Mouse (Mus musculus): ENCODE results near the gene Glb1l3.
A peak's percentile ranks its signal among the peaks of the same experiment; 100 is the strongest.
"Not testable (repeated sequence)": the region's sequence is repeated elsewhere in the genome, so short reads cannot be mapped to it uniquely, and the experiment has no call there.

Gene Glb1l3

DNA sequence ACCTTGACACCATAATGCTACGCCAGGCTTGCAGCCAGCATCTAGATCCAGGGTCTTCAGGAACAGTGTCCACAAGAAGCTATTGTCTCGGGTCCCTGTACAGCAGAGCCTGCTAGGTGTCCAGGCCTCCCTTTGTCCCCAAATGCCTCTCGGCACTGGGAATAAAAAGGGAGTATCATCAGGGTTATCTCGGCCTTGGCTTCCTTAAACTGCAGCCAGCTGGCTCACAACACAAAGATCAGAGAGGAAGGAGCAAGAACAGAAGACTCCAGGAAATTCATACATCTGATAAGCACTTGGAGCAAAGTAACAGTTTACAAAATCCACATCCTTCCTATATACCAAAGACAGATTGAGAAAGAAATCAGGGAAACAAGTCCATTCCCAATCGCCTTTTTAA is at the start of gene Glb1l3:
Gene Glb1l3 (minus strand): TSS at position 140 of the 400 bp plus-strand sequence.
- DNase-seq (ENCODE audit: low spot score in 2 of 2) = no peak

DNA sequence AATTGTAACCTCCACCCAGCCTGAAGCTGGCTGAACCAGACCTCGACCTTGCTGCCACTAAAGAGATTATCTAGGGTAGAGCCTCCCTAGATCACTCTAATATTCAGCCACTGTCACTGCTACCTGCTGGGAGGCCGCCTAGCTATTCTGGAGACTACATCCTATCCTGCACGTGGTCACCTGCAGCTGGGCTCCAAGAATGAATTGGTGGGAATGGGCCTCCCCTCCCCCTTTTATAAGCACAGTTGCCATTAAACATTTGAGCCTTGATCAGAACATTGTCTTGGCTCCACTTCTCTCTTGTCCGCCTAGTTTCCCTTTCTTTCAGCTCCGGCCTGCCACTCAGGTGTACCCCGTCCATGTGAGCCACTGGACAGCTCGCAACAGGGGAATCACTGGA is 9.2 kb upstream of the Glb1l3 start:
- not testable (repeated sequence) for DNase-seq (ENCODE audit: low spot score in 2 of 2)

DNA sequence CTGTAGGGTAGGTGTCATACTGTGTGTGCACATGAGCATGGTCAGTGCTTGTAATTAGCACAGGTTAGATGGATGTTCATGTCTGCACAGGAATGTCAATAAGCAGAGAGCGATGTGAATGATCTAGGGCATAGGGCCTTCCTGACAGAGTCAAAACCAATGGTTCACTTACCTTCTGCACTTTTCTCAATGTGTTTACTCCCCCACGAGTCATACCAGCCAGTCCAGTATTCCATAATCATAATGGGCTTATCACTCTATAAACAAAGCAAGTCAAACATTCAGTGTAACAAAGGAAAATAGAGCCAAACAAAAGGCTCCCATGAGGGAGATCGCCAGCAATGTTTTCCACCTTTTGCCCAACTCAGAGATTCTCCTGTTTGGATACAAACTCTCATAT is 29.6 kb downstream of the Glb1l3 start:
- no peak for DNase-seq (ENCODE audit: low spot score in 2 of 2)

DNA sequence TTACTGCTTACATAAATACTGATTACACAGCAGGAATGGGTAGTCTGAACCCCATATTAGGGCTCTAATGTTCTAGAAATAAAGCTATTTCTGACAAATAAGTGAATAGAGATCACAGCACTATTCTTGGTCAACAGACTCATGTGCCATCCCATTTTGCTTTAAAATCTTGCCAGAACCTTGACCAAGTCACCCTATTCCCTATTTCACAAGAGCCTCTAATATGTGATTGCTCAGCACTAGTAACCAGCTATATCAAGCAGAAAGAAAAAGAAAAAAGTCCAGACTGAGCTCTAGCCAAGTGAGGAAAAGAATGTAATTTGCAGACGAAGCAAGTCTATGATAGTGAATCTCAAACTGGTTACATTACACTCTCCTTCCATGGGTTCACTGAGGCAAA is 40.7 kb downstream of the Glb1l3 start:
- DNase-seq (ENCODE audit: low spot score in 2 of 2) = no peak

DNA sequence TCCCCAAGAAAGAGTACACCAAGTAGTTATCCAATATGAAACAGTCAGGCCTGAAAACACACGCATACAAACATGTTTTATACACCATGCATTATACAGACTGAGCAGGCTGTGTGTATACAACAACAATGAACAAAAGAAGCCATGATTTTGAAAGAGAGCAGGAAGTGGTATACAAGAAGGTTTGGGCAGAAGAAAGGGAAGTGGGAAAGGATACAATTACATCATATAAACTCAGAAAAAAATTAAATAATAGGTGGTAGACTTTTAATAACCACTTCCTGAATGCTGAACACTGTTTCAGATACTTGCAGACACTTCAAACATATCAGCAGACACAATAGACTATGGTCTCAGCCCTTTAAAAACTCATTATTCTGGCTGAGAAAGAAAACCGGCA is 52.0 kb downstream of the Glb1l3 start:
- no peak for DNase-seq (ENCODE audit: low spot score in 2 of 2)

DNA sequence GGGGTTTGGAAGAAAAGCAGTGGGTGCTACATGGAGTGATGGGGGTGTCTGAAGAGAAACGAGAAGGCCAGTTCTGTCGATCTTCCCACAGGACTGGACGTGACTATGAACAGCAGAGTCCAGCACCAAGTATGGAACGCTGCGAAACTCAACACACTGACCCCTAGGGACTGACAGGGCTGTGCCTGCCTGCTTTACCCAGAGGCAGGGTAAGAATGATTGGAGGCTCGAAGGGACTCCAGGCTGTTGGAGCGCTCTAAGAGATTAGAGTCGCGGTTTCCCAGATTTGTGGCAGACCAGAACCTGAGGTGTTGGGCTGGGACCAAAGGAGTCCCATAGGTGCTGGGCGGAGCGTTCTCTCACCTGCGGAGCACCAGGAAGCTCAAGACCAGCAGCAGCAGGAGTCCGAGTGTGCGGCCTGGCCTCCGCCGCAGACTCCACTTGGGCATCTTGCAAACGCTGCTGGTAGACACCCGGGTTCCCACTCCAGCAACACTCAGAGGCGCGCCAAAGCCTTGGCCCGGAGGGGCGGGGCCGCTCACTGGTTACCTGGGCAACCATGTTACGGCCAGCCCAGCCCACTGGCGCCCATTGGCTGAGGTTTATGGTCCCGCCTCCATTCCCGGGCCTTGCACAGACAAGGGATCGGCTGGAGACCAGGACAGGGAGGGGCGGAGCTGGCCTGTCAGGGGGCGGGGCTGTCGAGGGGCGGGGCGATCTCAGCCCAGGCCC is 54.6 kb downstream of the Glb1l3 start, which contains the start of gene Glb1l2:
Gene Glb1l2 (minus strand): TSS at position 534 of the 732 bp plus-strand sequence.
- peak; percentile 26 to 27 for DNase-seq (ENCODE audit: low spot score in 2 of 2)

DNA sequence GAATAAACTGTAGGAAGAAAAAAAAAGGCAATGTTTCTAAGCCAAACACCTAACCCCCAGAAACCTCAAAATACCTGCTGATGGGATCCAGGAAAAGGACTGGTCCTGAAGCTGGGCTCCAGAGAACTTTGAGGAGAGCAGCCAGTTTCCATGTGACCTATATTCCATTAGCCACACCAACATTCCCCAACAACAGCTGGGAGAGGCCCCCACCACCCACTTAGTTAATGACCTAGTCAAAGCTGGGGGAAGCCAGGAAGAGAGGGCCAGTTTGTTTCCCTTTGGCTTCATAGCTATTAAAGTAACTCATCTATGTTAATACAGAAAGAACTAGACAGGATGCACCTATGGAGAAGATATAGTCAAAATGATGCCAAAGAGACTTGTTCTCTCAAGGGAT is 56.4 kb downstream of the Glb1l3 start:
- DNase-seq (ENCODE audit: low spot score in 2 of 2) = no peak

DNA sequence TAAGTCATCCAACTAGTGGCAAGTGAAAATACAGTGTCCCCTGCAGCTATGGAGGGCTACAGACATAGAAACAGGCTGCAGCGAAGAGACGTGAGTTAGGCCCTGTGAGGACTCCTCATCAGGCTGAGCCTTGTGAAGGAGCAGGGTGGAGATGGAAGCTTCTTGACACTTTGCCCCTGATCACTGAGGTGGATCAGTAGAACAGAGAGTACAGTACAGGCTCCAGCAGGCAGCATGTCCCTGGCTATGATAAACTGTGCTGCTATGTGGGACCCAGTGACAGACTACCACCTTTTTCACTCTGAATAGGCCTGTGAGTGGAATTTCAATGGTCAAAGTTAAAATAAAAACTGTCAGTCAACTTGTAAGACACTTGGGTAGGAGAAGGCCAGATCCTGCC is 60.3 kb downstream of the Glb1l3 start:
- DNase-seq (ENCODE audit: low spot score in 2 of 2) = no peak

DNA sequence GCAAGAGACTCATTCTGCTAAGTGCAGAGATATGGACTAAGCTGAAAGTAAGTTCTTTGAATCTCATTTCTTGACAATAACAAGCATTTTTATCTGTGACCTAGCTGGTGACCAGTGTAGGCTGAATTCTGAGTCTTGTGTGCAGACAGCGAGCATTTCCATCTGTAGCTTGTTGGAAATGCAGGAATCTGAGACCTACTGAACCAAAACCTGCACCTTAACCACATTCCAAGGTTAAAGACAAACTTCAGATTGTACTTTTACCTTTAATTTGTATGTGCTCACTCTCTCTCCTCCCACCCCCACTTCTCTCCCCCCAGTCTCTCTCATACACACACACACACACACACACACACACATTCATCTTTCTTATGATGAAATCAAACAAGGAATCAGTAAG is 62.0 kb downstream of the Glb1l3 start:
- no peak for DNase-seq (ENCODE audit: low spot score in 2 of 2)

DNA sequence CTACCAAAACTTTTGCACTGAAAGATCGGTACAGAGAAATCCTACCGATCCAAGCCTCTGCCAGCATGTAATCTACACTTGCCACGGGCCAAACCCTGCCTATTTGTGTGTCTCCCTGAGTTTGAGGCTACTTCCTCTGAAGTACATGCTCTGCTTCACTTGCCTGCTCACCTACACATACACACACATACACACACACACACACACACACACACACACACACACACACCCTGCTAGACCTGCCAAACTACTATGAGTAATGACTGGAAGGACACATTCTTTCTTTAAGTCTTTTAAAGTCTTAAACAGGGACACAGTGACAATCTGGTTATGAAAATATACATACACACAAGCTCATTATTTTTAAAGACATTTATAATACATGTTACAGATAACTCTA is 62.5 kb downstream of the Glb1l3 start:
- no peak for DNase-seq (ENCODE audit: low spot score in 2 of 2)

DNA sequence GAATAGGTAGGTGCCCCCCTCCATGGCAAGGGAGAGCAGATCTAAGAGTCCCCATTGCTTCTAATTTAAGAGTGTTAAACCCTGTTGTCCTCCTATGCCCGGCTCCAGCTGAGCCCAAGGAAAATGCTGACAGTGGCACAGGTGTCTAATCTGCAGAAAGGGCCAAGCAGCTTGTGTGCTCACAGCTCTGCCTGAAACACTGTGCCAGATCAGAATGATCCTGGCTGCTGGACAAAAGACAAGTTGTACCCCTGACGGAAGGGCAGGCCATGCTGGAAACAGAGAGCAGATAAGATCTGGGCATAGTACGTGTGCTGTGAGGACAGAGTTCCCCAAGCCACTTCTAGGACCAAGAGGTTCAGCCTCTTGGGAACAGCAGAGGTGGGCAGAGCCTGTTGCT is 67.9 kb downstream of the Glb1l3 start:
- DNase-seq (ENCODE audit: low spot score in 2 of 2) = no peak

DNA sequence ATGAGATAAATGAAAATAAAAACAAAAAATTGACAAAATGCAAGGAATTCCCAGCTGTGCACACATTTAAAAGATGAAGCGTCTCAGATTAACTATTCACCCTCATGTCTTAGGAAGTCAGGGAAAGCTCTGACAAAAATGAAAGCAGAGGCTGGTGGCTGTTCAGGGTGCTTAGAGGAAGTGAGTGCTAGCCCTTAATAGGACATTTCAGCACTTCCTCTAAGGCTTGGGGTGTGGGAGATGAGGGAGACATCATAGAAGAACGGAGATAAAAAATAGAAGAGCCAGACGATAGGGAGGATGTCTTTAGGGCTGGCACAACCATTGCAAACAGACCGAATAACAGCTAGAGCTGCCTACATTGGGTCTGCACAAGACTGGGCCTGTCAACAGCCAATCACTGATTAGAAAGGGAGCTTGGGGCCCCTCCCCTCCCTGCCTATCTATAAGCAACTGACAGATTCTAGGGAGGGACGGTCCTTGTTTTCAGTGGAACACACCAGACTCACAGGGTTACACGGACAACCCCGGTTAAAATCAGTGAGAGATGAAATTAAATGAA is 77.2 kb downstream of the Glb1l3 start:
- DNase-seq (ENCODE audit: low spot score in 2 of 2) = no peak

DNA sequence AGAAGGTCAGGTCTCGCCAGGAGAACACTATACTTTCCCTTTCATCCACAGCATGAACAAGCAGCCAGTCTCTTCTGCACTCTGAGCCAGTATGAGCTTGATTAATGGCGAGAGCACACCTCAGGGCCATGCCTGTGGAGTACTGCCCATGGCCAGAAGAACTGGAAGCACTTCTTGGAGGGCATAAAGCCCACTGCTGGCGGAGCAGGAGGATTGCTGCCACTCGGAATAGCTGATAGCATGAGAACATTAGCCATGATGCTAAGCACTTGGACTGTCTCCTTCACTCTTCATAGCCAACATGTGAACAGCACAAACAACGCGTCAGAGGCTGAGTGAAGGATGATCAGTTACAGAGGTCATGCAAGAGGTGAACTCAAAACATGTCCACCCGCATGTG is 82.3 kb downstream of the Glb1l3 start:
- DNase-seq (ENCODE audit: low spot score in 2 of 2) = no peak

DNA sequence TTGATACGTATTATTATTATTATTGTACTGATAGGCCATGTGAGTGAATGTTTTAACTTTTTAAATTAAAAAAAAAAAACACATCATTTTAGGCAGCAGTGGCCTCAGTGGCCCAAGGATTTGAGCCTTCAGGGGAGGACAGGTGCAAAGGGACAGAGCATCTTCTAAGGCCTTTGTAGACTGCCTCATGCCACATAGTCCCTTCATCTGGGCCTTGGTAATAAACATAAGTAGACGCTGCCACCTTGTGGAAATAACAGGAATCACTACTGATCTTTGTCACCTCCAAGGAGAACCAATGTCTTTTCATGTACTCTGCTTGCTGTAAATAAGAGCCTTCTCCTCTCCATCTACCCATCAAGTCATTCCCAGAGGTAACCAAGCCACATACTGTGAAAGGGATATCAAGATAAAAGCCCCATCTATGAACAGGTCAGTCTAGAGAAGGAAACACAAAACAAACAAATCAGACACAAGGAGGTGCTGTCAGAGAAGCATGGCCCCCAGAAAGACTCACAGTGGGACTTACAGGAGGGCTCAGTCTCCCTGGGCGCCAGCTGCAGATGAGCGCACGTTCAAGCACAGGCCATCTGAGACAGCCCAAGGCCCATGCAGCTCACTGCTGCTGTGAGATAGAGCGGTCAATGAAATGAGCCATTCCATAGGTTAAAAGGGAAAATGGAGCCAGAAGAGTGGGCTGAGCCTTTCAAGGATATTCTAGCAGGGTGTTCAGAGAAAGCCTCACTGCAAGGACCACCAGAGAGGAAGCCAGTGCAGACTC is 84.4 kb downstream of the Glb1l3 start:
- no peak for DNase-seq (ENCODE audit: low spot score in 2 of 2)

DNA sequence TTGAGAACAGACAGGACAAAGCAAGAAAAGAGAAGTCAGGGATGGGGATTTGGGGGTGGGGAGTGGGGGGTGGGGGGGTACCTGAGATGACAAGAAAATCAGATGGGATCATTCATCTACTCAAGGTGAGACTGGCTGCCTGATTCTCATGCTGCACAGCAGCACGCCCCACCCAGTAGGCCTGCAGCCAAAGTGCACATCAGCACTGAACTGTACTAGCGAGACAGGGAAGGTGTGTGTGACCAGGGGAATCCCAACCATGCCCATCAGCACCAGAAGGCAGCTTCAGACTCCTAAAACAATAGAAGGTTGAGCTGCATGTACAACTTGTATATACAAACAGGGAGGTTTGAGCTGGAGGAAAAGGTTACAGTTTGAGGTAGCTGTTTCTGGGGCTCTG is 85.0 kb downstream of the Glb1l3 start:
- no peak for DNase-seq (ENCODE audit: low spot score in 2 of 2)

DNA sequence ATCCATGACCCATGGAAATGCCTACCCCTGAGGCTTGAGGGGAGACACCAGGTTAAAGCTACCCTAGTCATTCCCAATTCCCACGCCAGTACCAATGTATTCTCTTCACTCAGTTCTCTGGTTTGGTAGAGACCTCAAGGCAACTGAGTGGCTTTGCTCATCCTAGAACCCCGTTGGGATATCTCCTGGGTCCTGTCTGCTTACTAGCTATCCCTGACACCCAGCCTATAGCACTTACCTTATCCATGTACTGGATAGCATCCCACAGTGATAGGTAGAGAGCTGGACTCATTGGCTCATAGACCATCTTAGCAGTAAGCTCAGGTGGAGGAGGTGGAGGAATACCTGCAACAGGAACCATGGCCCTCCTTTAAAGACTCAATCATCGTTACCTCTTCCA is 92.5 kb downstream of the Glb1l3 start:
- no peak for DNase-seq (ENCODE audit: low spot score in 2 of 2)
